Mouse (Mus musculus) urinary bladder, postnatal 4 days (tissue): Measurements from ENCODE around the gene Ofd1.
A peak's percentile ranks its signal among the peaks of the same experiment; 100 is the strongest.

Experiments used
- DNase-seq, 2 experiments: peaks; one replicate each; pipeline ENCODE4 v3.0.0; 2021 to 2022; ENCODE audit warnings: low spot score in 2 of 2

Ofd1 gene

GRCm38 (mm10) chrX:166440616-166441063 lies at the start of gene Ofd1:
TSS of gene Ofd1 (minus strand) at chrX:166440704.
- peak; percentile 83 to 89 for DNase-seq

GRCm38 (mm10) chrX:166479365-166479983 lies 39.0 kb upstream of the Ofd1 start, which contains the start of gene Rab9:
TSS of gene Rab9 (minus strand) at chrX:166479867.
- DNase-seq: peak; percentile 88 to 92

DNA sequence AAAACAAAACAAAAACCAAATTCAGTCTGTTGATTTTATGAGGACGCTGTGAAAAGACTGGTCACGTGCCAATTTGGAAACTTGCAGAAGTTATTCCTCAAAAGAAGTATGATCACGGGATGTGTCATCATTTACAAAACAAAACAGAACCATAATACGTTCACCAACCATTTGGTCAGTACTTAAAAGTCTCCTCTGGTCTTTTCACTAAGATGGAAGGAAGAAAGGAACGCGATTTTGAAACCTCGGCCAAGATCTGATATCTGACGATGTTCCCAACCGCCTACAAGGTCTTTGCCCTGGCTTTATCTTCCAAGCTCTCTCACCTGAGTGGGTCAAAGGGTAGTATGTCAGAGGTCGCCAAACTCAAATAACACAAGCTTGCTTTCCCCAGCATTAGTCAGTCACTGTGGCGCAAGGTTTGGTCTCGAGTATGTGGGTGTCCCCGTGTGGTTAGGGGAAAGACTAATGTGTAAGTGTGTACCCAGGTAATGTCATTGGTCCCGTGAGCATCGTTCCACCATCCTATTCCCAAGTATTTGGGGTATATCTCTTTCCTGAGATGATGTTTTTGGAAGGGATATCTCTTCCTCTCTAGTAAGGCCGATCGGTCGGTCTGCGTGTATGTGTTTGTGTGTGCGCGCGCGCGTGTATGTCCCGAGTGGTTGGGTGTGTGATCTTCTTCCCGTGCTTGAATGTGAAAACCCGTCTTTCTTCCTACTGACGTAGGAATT lies 38.3 kb upstream of the Ofd1 start:
- no peak for DNase-seq

GRCm38 (mm10) chrX:166477393-166477792 lies 36.9 kb upstream of the Ofd1 start:
- no peak for DNase-seq

GRCm38 (mm10) chrX:166472612-166473011 lies 32.1 kb upstream of the Ofd1 start:
- DNase-seq: no peak

GRCm38 (mm10) chrX:166468321-166468720 lies 27.8 kb upstream of the Ofd1 start:
- DNase-seq: no peak

DNA sequence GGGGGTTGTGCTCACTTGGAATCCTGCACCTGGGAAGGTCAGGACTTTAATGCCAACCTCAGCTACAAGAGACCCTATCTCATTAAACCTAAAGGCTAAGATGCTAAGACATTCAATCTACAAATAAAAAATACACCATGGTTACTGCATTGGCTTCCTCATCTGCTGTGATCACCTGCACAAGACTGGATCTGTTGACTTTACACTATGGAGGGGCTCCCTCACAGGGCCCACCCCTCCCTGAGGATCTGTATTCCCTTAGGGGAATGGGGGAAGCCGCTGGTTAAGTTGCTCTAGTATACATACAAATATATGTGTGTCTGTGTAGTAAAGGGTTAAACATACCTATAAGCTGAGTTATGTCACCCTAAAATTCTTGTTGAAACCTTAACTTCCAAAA lies 15.0 kb upstream of the Ofd1 start:
- no peak for DNase-seq

DNA sequence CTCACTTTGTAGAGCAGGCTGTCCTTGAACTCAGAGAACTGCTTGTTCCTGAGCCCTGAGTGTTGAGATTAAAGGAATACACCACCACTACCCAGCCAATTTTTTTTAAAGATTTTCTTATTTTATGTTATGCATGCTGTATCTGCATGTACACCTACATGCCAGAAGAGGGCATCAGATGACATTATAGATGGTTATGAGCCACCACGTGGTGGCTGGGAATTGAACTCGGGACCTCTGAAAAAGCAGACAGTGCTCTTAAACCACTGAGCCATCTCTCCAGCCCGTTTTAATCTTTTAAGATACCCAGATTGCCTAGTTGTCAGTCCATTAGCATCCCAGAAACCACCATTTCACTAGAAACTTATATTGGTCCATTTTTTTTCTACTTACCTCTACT lies 13.8 kb upstream of the Ofd1 start:
- DNase-seq: no peak

GRCm38 (mm10) chrX:166453532-166453931 lies 13.0 kb upstream of the Ofd1 start:
- no peak for DNase-seq

DNA sequence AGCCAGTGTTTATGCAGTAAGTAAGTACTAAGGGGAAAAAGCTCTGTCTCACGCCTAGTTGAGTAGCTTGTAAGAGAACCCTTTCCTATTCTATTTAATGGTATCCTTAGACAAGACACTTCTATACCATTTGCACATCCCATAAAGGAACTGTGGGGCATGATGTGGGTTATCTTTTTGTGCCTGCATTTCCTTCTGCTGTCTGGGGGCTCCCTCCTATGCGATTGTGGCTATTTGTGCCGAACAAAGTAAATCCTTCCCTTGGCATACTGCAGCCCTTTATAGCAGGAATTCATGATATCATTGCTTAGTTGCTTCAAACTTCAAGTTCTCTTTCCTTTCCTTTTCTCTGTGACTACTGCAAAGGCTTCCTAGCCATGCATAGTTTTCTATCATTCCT lies 4.0 kb upstream of the Ofd1 start:
- DNase-seq: no peak

DNA sequence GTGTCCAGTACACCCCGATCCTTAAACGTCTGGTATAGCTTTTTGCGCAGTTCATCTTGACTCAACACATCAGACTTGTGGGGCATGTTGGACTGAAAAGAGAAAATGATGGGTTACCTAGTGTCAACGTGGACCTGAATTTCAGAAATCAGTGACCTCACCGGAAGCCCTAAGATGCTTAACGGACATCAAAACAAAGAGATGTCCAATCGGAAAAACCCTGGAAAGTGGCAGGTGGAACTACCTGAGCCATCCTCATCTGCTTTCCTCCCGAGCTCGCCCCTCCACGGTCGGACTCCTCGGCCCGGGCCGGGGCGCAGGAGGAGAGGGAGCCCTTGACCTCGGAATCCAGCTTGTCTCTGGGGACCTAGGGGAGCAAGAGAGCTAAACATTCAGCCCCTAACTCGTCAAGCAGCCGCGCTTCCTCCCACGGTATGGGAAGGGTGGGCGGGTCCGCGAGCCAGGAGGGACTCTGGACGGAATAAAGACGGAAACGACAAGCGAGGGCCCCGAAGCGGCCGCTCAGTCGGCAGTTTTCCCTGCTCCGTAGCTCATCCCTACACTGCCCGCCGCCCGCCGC lies 378 bp downstream of the Ofd1 start, which contains the start of gene Trappc2:
Gene Trappc2 (plus strand): TSS at position 539 of the 580 bp plus-strand sequence.
- no peak for DNase-seq

DNA sequence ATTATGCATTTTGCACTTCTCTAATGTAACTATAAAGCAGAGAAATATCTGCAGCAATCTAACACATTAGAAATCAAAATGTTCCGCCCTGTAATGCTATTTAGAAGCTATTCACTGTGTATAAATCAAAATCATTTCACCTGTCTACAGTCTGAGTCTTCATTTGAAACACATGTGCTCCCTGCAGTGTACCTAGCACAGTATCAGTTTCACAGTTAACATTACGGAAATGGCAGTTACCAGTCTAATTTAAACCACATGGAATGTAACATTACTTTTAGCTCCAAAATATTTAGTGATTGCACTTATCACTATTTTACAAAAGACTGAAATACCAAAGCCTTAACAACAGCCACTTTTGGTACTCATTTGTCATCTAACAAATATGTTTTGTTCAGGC lies 5.7 kb downstream of the Ofd1 start:
- no peak for DNase-seq

GRCm38 (mm10) chrX:166416196-166416595 lies 24.3 kb downstream of the Ofd1 start:
- DNase-seq: no peak

- no peak for DNase-seq
Measured at GRCm38 (mm10) chrX:166407865-166408264, 32.6 kb downstream of the Ofd1 start.

DNA sequence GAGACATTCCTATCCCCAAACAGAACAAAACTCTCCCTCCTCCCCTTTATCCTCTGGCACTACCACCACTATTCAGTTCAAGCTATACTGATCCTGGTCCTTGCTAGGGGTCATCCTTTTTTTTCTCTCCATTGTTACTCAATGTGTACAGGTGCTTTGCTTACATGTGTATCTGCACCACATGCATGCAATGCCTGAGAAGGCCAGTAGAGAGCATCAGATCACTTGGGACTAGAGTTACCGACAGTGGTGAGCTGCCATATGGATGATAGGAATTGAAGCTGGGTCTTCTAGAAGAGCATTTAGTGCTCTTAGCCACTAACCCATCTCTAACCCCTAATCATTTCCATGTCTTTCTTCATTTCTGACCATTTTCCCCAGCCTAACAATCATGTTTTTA lies 46.8 kb downstream of the Ofd1 start:
- no peak for DNase-seq

DNA sequence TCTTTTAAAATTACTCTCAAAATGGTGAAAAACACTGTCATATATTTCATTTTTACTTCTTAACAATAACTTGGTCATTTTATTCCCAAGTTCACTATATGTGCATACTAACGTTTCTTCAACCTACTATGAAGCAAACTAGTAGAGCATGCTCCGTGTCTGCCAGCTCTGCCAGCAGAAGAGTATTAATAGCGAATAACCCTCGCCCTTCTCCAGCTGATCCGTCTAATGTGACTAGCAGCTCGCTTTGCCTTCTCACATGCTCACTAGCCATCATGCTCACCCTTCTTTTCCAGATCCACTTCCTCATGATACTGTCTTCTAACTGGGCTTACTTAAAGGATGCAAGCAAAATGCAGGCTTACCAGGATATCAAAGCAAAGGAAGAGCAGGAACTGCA lies 53.8 kb downstream of the Ofd1 start:
- DNase-seq: no peak

DNA sequence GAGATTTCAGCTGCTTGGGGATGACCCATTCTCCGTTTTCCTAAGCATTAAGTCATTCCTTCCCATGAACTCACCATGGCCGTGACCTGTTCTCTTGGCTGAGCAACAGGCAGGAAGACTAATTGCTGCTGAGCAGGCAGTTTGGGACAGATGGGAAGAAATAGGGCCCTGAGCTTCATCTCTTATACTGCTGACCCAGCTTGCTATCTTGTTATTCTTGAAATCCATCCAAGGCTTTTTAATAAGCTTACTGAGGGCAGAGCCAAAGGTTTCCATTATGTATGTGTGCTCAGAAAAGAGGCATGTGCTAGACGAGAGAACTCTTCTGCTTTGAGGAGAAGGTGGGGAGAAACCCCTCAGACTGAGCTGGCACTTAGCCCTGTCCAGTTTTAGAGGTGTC lies 55.6 kb downstream of the Ofd1 start:
- peak in 1 of 2 experiments; percentile 19 for DNase-seq

DNA sequence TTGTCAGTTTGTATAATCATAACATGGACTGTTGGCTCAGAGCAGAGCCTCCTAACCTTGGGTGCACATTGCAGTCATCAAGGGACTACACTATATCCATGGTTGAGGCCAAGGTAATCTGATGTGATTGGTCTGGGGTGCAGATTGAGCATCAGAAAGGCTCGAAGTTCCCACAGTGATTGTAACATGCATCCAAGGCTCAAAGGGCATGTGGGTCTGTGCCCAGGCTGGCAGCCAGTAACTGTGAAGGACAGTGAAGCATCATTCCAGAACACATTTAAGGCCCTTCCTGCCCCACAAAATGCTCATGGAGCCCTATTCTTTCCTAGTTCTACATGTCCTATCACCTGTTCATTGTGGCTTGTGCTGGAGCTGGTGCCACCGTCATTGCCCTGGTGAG lies 56.9 kb downstream of the Ofd1 start:
- no peak for DNase-seq

- no peak for DNase-seq
Measured at GRCm38 (mm10) chrX:166378652-166379051, 61.9 kb downstream of the Ofd1 start.

DNA sequence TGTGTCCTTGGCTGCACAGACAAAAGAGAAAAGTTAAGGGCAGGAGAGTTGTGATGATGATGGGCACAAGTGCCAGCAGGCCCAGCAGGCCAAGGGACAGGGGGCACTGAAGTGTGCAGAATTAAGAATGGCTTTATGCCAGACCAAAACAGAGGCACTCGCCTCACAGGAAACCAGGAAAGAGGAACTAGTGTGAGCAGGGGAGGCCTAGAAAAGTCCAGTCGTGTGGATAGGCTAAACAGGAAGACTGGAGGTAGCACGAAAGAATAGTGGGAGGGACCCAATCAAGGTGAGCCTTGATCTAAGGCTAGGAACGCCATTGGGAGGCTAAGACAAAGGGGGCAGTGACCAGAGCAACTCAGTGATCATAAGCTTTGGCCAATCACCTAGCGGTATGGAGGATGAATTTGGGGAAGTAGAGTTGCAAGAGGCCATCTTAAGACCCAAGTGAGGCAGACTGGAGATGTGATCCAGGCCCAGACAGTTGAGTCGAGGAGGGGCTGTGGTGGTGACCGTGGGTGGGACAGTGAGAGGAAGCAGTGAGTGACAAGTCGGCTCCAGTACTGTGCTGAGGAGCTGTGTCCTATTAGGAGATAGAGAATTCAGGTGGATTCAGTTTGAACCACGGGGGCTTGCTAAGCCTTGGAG lies 63.7 kb downstream of the Ofd1 start:
- DNase-seq: no peak

- no peak for DNase-seq
Measured at GRCm38 (mm10) chrX:166365458-166366213, 74.9 kb downstream of the Ofd1 start.

DNA sequence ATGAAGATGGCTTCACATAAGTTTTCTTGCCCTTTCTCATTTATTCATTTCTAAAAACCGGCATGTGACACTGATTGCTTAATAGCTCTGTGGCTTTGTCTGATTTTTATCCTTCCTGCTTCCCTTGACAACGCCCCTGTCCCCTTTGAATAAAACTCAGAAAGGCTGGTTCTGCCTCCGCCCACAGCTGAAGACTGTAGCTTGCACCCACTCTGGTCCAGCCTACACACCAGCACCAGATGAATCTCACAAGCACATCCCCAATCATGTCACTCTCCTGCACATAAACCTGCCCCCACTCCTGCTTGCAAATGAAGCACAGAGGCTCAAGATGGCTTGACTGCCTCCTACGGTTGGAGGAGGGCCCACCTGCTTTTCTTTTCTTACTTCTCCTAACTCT lies 80.0 kb downstream of the Ofd1 start:
- DNase-seq: no peak
